Mouse (Mus musculus) intestine, postnatal 0 days (tissue): Measurements from ENCODE around the gene Kif2c. TPM values are rescaled to one million over a fixed set of nuclear protein-coding genes. Genes with fewer than 3 reads are reported as not detected.

Experiments used
- ATAC-seq: fragments of 200-750 bp; cut with Nextera tagmentation; 2 replicates; pipeline ENCODE4 v1.8.0; 2017; ENCODE audit warnings: mild to moderate bottlenecking, moderate TSS enrichment, moderate library complexity
- H3K27ac ChIP-seq: fragments of 300-500 bp; sonication (generic); 2 replicates; pipeline ENCODE4 v1.5.1; 2014; ENCODE audit warnings: mild to moderate bottlenecking, low read depth, low read length, moderate library complexity
- H3K27me3 ChIP-seq: fragments of 300-500 bp; sonication (generic); replicated peaks from 2 replicates; pipeline ENCODE4 v1.6.1; 2014; ENCODE audit warnings: low read length, mixed read lengths; ENCODE audit not compliant: control insufficient read depth, insufficient read depth
- H3K36me3 ChIP-seq: fragments of 300-500 bp; sonication (generic); 2 replicates; pipeline ENCODE4 v1.6.1; 2014; ENCODE audit warnings: mild to moderate bottlenecking, moderate library complexity; ENCODE audit not compliant: control insufficient read depth, insufficient read depth
- H3K4me1 ChIP-seq: fragments of 300-500 bp; sonication (generic); replicated peaks from 2 replicates; pipeline ENCODE4 v1.6.1; 2014; ENCODE audit warnings: antibody characterized with exemption, low read length, mixed read lengths; ENCODE audit not compliant: control insufficient read depth, insufficient read depth
- H3K4me2 ChIP-seq: fragments of 300-500 bp; sonication (generic); replicated peaks from 2 replicates; pipeline ENCODE4 v1.6.1; 2014; ENCODE audit warnings: low read depth, mild to moderate bottlenecking, moderate library complexity
- H3K4me3 ChIP-seq: fragments of 300-500 bp; sonication (generic); 2 replicates; pipeline ENCODE4 v1.5.1; 2014; ENCODE audit warnings: low read depth, low read length
- H3K9ac ChIP-seq: fragments of 300-500 bp; sonication (generic); 2 replicates; pipeline ENCODE4 v1.6.1; 2014; ENCODE audit warnings: mild to moderate bottlenecking, low read depth, low read length
- H3K9me3 ChIP-seq: fragments of 300-500 bp; sonication (generic); 2 replicates; pipeline ENCODE4 v1.6.1; 2016; ENCODE audit warnings: mixed run types; ENCODE audit not compliant: control insufficient read depth
- CTCF ChIP-seq: sonication (generic); IDR thresholded peaks from 2 replicates; pipeline ENCODE4 v1.5.1; 2016; ENCODE audit warnings: low read depth, mild to moderate bottlenecking, control low read depth, antibody characterized with exemption, moderate library complexity
- WGBS: fragments of 180-500 bp; shearing (Covaris S2); extraction: QIAGEN DNeasy Blood & Tissue Kit; methylation state at CpG from one replicate; pipeline ENCODE4 v1.1.7; 2014; 5-methylcytosine and 5-hydroxymethylcytosine counted together
- polyA plus RNA-seq: library from polyadenylated mRNA; unstranded; fragments of >200 nt; fragmentation: Nextera tagmentation; extraction: Ambion mirVana; gene quantifications from 2 replicates; pipeline ENCODE4 v1.2.1, GENCODE M21; 2015

Kif2c gene
- polyA plus RNA-seq, 1 experiment from 2014 or later: 7.9 TPM

DNA sequence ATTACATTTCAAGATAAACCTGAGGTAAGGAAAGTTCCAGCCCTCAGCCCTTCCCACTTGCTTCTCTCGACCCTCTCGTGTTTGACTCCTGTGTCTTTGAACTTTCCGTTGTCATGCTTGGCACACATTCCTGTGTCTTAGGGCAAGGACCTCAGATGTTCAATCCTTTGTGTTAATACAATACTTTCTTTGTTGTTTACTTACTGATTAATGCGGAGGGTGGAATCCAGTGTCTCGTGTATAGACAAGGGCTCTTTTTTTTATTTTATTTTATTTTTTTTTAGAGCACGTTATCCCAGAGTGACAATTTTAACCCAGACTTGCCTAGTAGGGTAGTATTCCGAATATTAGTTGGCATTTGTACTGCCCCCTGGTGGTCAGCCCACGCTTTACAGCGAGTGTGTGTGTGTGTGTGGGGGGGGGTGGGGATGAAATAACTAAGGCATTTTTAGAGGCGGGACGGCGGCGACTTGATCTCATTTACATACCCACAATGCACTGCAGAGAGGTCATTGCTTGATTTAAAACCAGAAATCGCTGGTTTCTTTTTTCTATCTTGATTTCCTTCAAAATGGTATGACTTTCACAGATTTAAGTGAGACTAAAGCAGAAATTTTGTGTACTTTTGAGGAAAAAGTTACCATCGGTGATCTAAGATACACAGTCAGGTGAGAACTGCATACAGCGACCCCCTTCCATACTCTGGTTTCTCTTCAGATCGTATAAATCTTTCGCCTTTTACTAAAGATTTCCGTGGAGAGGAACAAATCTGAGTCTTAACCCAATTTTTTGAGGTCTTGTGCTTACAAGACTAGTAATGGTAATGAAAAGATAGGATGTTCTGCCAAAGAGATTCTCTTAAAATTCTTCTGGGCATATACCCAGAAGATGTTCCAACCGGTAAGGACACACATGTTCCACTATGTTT is 28.0 kb upstream of the Kif2c start:
- Histone ChIP-seq H3K27ac (no peak overlapping the region), H3K4me2 (peak overlapping the region; percentile 37), H3K9me3 (no peaks in the 10 kb centered on the region), H3K4me1 (no peaks in the 10 kb centered on the region), H3K4me3 (peak overlapping the region; percentile 9; the same call in 1 of the 2 replicates), H3K9ac (peak overlapping the region; percentile 34; the same call in 1 of the 2 replicates), H3K36me3 (no peaks in the 10 kb centered on the region), H3K27me3 (no peaks in the 10 kb centered on the region)
- peak; percentile 81 for TF ChIP-seq CTCF
- ATAC-seq: peak; percentile 77
- WGBS: 5% methylated on average over 20 of the region's 20 CpGs

DNA sequence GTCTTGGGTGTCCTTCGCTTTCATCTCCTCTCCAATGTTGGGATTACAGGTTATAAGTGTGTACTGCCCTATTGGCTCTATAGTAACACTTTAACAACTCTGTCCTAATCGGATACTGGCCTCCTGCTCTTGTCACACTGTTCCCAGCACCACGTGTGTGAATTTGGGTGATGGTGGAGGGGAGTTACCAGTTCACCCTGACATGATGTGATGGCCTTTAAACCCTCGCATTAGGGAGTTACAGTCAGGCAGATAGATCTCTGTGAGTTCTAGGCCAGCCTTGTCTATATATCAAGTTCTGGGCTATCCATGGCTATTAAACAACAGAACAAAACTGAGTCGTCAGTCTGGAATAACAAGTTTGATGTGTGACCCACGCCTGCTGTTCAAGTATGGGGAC is 27.2 kb upstream of the Kif2c start:
- Histone ChIP-seq H3K4me3 (no peak overlapping the region), H3K27me3 (no peaks in the 10 kb centered on the region), H3K4me1 (no peaks in the 10 kb centered on the region), H3K36me3 (no peaks in the 10 kb centered on the region), H3K9ac (no peak overlapping the region), H3K27ac (no peak overlapping the region), H3K9me3 (no peaks in the 10 kb centered on the region), H3K4me2 (no peak overlapping the region)
- no peak for ATAC-seq
- no peak for TF ChIP-seq CTCF
- 79% methylated on average over 6 of the region's 6 CpGs for WGBS

DNA sequence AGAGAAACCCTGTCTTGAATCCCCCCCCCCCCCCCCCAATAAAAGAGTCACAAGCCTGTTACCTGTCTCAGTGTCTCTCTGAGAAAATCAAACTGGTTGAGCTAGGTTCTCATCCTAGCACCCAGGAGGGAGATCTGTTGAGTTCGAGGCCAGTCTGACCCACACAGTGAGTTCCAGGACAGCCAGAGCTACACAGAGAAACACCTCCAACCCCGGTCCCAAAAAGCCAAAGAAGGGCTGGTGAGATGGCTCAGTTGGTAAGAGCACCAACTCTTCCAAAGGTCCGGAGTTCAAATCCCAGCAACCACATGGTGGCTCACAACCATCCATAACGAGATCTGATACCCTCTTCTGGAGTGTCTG is 20.5 kb upstream of the Kif2c start:
- Histone ChIP-seq H3K9me3 (no peaks in the 10 kb centered on the region), H3K9ac (0 out of 2 replicates have a peak overlapping the region, but pooled peaks have one; percentile 0), H3K4me1 (no peaks in the 10 kb centered on the region), H3K4me3 (no peak overlapping the region), H3K27me3 (no peaks in the 10 kb centered on the region), H3K27ac (peak overlapping the region; percentile 28; the same call in 1 of the 2 replicates), H3K4me2 (peak overlapping the region; percentile 57; the same call in 1 of the 2 replicates), H3K36me3 (no peaks in the 10 kb centered on the region)
- TF ChIP-seq CTCF: no peak
- no peak for ATAC-seq
- 62% methylated on average over 4 of the region's 4 CpGs for WGBS

DNA sequence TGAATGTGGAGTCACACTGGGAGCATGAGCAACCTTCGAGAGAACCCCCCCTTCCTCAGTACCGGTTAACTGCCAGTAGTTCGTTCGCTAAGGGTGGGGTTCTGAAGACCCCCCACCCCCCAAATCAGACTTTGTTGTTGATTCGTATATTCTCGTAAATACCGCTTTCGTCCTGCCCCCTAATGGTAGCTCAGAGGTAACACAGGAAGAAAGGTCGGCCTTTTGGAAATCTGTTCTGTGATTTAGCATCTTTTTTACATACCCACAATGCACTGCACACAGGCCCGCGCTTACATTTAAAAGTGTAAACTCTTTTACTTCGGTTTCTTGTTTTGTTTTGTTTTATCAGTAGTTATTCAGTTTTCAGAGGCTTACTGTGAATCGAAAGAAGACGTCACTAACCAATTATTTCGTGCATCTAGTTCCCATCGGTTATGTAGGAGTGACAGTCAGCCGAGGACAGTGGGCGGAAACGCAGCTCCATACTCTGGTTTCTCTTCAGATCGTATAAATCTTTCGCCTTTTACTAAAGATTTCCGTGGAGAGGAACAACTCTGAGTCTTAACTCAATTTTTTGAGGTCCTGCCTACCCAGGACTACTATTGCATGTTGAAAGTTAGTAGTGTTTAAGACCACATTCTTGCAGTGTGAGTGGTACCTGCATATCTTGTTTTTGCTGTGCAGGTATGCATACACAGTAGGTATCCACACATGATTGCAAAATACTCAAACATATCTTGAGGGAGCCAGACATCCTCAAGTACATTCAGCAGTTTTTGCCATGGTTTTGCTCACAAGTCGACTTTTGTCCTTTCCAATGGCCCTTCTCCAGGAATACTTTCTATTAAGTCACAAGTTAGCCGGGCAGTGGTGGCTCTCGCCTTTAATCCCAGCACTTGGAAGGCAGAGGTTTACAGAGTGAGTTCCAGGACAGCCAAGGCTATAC is 19.9 kb upstream of the Kif2c start:
- Histone ChIP-seq H3K9ac (peak overlapping the region; percentile 0; the same call in 1 of the 2 replicates), H3K4me3 (0 out of 2 replicates have a peak overlapping the region, but pooled peaks have one; percentile 1), H3K4me2 (peak overlapping the region; percentile 57), H3K27ac (peak overlapping the region; percentile 28; the same call in 1 of the 2 replicates), H3K36me3 (no peaks in the 10 kb centered on the region), H3K9me3 (no peaks in the 10 kb centered on the region), H3K27me3 (no peaks in the 10 kb centered on the region), H3K4me1 (no peaks in the 10 kb centered on the region)
- WGBS: 1% methylated on average over 25 of the region's 25 CpGs
- peak; percentile 92 for ATAC-seq
- peak; percentile 83 for TF ChIP-seq CTCF

DNA sequence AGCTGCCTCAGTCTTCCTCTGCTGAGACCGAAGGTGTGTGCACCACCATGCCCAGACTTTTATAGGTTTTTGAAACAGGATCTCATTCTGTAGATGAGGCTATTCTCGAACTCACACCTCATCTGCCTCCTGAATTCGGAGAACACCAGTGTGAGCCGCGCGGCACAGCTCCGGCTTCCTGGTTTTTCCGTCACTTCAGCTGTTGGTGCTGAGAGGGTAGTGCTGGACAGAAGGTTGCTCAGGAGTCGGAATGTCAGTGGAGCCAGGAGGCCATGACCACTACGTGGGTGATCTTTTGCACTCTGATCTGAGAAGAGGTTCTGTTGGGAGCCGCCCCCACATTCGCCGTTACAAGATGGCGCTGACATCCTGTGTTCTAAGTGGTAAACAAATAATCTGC is 9.4 kb upstream of the Kif2c start:
- no peaks in the 10 kb centered on the region for H3K9me3 ChIP-seq
- H3K9ac ChIP-seq: no peak overlapping the region
- H3K36me3 ChIP-seq: no peaks in the 10 kb centered on the region
- H3K27me3 ChIP-seq: no peaks in the 10 kb centered on the region
- no peak for ATAC-seq
- 96% methylated on average over 14 of the region's 14 CpGs for WGBS
- no peaks in the 10 kb centered on the region for H3K4me1 ChIP-seq
- H3K4me3 ChIP-seq: no peak overlapping the region
- no peak overlapping the region for H3K4me2 ChIP-seq
- TF ChIP-seq CTCF: no peak
- no peak overlapping the region for H3K27ac ChIP-seq

DNA sequence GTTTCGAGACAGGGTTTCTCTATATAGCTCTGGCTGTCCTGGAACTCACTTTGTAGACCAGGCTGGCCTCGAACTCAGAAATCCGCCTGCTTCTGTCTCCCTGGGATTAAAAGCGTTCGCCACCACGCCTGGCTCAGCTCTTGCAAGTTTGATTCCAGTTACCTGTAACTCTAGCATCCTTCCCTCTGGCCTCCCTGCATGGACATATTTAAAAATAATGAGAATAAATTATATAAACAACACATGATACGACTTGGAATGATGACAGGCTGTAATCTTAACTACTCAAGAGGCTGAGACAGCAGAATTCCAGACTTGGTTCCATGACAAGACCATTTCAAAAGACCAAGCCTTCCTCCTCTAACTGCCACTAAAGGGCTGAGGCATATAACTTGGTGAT is 8.2 kb upstream of the Kif2c start:
- WGBS: 56% methylated on average over 7 of the region's 7 CpGs
- no peak for ATAC-seq
- no peaks in the 10 kb centered on the region for H3K4me1 ChIP-seq
- no peaks in the 10 kb centered on the region for H3K9me3 ChIP-seq
- H3K36me3 ChIP-seq: no peaks in the 10 kb centered on the region
- no peak overlapping the region for H3K27ac ChIP-seq
- H3K4me2 ChIP-seq: 0 out of 2 replicates have a peak overlapping the region, but pooled peaks have one; percentile 59
- no peaks in the 10 kb centered on the region for H3K27me3 ChIP-seq
- no peak for TF ChIP-seq CTCF
- no peak overlapping the region for H3K9ac ChIP-seq
- H3K4me3 ChIP-seq: no peak overlapping the region
